27 mouse cellular contexts compared by ENCODE assay signal in the genomic region with DNA sequence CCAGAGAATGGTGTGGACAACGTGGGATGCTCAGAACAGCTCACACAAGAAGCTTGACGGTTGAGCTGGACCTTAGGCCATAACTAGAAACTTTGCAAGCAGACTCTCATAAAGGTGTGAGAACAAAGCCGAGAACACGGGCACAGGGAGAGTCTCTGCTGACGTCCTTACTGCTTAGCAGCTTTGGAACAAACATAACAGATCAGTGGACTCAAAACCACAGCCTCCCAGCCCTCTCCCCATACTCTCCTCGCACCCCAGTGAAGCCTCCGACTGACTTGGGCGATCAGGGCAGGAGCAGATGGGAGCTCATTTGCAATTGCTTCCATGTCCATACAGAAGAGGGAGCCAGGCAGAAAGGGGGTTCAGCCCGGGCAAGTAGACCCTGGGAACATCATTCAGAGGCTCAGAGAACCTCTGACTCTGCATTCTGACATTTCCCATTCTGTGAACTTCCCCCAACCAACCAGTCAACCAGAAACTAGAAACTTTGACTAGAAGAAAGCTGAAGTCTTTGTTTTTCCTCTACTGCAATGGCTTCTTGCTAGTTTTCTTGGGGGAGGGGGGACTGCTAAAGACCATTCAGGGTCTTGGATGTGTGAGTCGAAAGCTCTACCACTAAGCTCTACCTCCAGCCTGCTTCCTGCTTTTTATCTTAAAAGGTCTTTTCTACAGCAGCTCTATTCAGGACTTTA. TPM values are rescaled to one million over a fixed set of nuclear protein-coding genes. Genes with fewer than 3 reads are reported as not detected.
A peak's percentile ranks its signal among the peaks of the same experiment; 100 is the strongest.
DNase-seq lines count a peak whose midpoint lies in the region; ATAC-seq and TF ChIP-seq lines count a peak whose summit lies in the region.
"Had no signal": no experiment of that assay in that cellular context is flagged by ENCODE, and none has a peak within 500 bp of the region (broad histone marks: within the 10 kb centered on the region; RNA-seq: fewer than 3 reads in every experiment).

No protein-coding gene starts in this region.

- no peak overlapping the region for H3K4me2 ChIP-seq in liver, embryonic 11.5 days
- no peak overlapping the region for H3K4me2 ChIP-seq in forebrain, embryonic 11.5 days (ENCODE audit: low read depth, low read length, severe bottlenecking)
- no peak overlapping the region for H3K4me2 ChIP-seq in heart, embryonic 11.5 days
- H3K4me2 ChIP-seq: embryonic facial prominence, embryonic 13.5 days; forebrain, embryonic 15.5 days; hindbrain, embryonic 12.5 days; midbrain, embryonic 12.5 days; neural tube, embryonic 12.5 days had no signal

- TF ChIP-seq POLR2A in liver, adult 2 months (IDR thresholded peaks at IDR 0.05; ENCODE audit: extremely low read depth, insufficient read depth, low read length), result no peak

- no peak for DNase-seq in liver, adult 2 months (ENCODE audit: extremely low read depth, low read depth, low spot score)
- no peak for DNase-seq in liver, embryonic 11.5 days (ENCODE audit: low spot score)
- DNase-seq in CD4-positive helper T cell, adult 2 months (ENCODE audit: low read depth, low spot score), result peak; percentile 44
- no peak for DNase-seq in forebrain, embryonic 11.5 days (ENCODE audit: low spot score)
- DNase-seq in limb, embryonic 10.5 days (ENCODE audit: low spot score), result no peak
- DNase-seq: adrenal gland, adult 8-10 months; cerebellum, adult 11 months; cerebellum, postnatal 10 days; gastrocnemius, postnatal 25 days; heart, adult 2 months; kidney, adult 2 months; kidney, postnatal 14 days; left cerebral cortex, postnatal 4 days; lung, adult 2 months; lung, postnatal 36 days had no signal

- no peak overlapping the region for H3K9ac ChIP-seq in liver, adult 2 months (ENCODE audit: low read depth, low read length)
- no peak overlapping the region for H3K9ac ChIP-seq in liver, embryonic 11.5 days (ENCODE audit: low read depth, low read length)
- H3K9ac ChIP-seq in forebrain, embryonic 11.5 days (ENCODE audit: low read length), result no peak overlapping the region
- no peak overlapping the region for H3K9ac ChIP-seq in heart, embryonic 11.5 days (ENCODE audit: low read depth, low read length)
- H3K9ac ChIP-seq: embryonic facial prominence, embryonic 13.5 days; forebrain, embryonic 15.5 days; hindbrain, embryonic 12.5 days; midbrain, embryonic 12.5 days; neural tube, embryonic 12.5 days had no signal

- 87% methylated on average over 10 of the region's 10 CpGs for WGBS in liver, adult 2 months
- WGBS in liver, embryonic 11.5 days, result 66% methylated on average over 10 of the region's 10 CpGs
- 68% methylated on average over 10 of the region's 10 CpGs for WGBS in macrophage (ENCODE audit: missing documents)
- WGBS in forebrain, embryonic 11.5 days, result 86% methylated on average over 10 of the region's 10 CpGs
- 88% methylated on average over 10 of the region's 10 CpGs for WGBS in limb, embryonic 10.5 days
- 76% methylated on average over 10 of the region's 10 CpGs for WGBS in heart, embryonic 11.5 days (ENCODE audit: insufficient replicate concordance)

- no peaks in the 10 kb centered on the region for H3K36me3 ChIP-seq in liver, adult 2 months (ENCODE audit: control insufficient read depth, insufficient read depth, low read length)
- no peaks in the 10 kb centered on the region for H3K36me3 ChIP-seq in liver, embryonic 11.5 days (ENCODE audit: control insufficient read depth, insufficient read depth, low read length)
- H3K36me3 ChIP-seq in macrophage (ENCODE audit: inconsistent target), result no peaks in the 10 kb centered on the region
- no peaks in the 10 kb centered on the region for H3K36me3 ChIP-seq in forebrain, embryonic 11.5 days (ENCODE audit: control insufficient read depth, insufficient read depth, low read length)
- no peaks in the 10 kb centered on the region for H3K36me3 ChIP-seq in limb, embryonic 10.5 days
- H3K36me3 ChIP-seq in heart, embryonic 11.5 days (ENCODE audit: control insufficient read depth, insufficient read depth, low read length), result no peaks in the 10 kb centered on the region
- H3K36me3 ChIP-seq: embryonic facial prominence, embryonic 13.5 days; forebrain, embryonic 15.5 days; hindbrain, embryonic 12.5 days; midbrain, embryonic 12.5 days; neural tube, embryonic 12.5 days had no signal

- no peaks in the 10 kb centered on the region for H3K27me3 ChIP-seq in liver, adult 2 months (ENCODE audit: control insufficient read depth, insufficient read depth, low read length)
- no peaks in the 10 kb centered on the region for H3K27me3 ChIP-seq in liver, embryonic 11.5 days (replicated peaks; ENCODE audit: control insufficient read depth, insufficient read depth, low read length)
- H3K27me3 ChIP-seq in forebrain, embryonic 11.5 days (ENCODE audit: control insufficient read depth, insufficient read depth, low read length), result no peaks in the 10 kb centered on the region
- H3K27me3 ChIP-seq in limb, embryonic 10.5 days (ENCODE audit: low read depth, poor library complexity, severe bottlenecking), result no peaks in the 10 kb centered on the region
- H3K27me3 ChIP-seq in heart, embryonic 11.5 days (ENCODE audit: control insufficient read depth, insufficient read depth, low read length), result no peaks in the 10 kb centered on the region
- H3K27me3 ChIP-seq: embryonic facial prominence, embryonic 13.5 days; forebrain, embryonic 15.5 days; hindbrain, embryonic 12.5 days; midbrain, embryonic 12.5 days; neural tube, embryonic 12.5 days; Patski had no signal

- H3K4me3 ChIP-seq in liver, adult 2 months (ENCODE audit: insufficient read depth, low read depth, low read length), result no peak overlapping the region
- H3K4me3 ChIP-seq in liver, embryonic 11.5 days (ENCODE audit: low read depth, low read length), result no peak overlapping the region
- H3K4me3 ChIP-seq in brown adipose tissue, adult 24 weeks (ENCODE audit: insufficient read depth, low read depth, low read length), result no peak overlapping the region
- no peak overlapping the region for H3K4me3 ChIP-seq in macrophage (ENCODE audit: inconsistent target)
- H3K4me3 ChIP-seq in forebrain, embryonic 11.5 days (ENCODE audit: low read depth, low read length), result no peak overlapping the region
- no peak overlapping the region for H3K4me3 ChIP-seq in limb, embryonic 10.5 days
- no peak overlapping the region for H3K4me3 ChIP-seq in heart, embryonic 11.5 days (ENCODE audit: low read depth, low read length)
- H3K4me3 ChIP-seq: embryonic facial prominence, embryonic 13.5 days; forebrain, embryonic 15.5 days; heart, adult 2 months; hindbrain, embryonic 12.5 days; layer of hippocampus, adult 2 months; midbrain, embryonic 12.5 days; neural tube, embryonic 12.5 days had no signal

- no peaks in the 10 kb centered on the region for H3K9me3 ChIP-seq in liver, embryonic 11.5 days (ENCODE audit: control insufficient read depth, low read length)
- H3K9me3 ChIP-seq in forebrain, embryonic 11.5 days (ENCODE audit: control insufficient read depth, low read length), result no peaks in the 10 kb centered on the region
- H3K9me3 ChIP-seq in limb, embryonic 10.5 days (replicated peaks), result no peaks in the 10 kb centered on the region
- no peaks in the 10 kb centered on the region for H3K9me3 ChIP-seq in heart, embryonic 11.5 days (replicated peaks; ENCODE audit: control insufficient read depth, low read length)
- H3K9me3 ChIP-seq: embryonic facial prominence, embryonic 13.5 days; forebrain, embryonic 15.5 days; hindbrain, embryonic 12.5 days; midbrain, embryonic 12.5 days; neural tube, embryonic 12.5 days had no signal

- 0 out of 2 replicates have a peak overlapping the region, but pooled peaks have one; percentile 34 for H3K27ac ChIP-seq in liver, adult 2 months (replicated peaks; ENCODE audit: insufficient read depth, low read depth, low read length)
- no peak overlapping the region for H3K27ac ChIP-seq in liver, embryonic 11.5 days (ENCODE audit: low read depth, low read length)
- peak overlapping the region; percentile 21; the same call in 1 of the 2 replicates for H3K27ac ChIP-seq in brown adipose tissue, adult 24 weeks (replicated peaks; ENCODE audit: low read depth, low read length)
- H3K27ac ChIP-seq in macrophage, result peak overlapping the region; percentile 21
- H3K27ac ChIP-seq in forebrain, embryonic 11.5 days (ENCODE audit: low read depth, low read length), result no peak overlapping the region
- H3K27ac ChIP-seq in limb, embryonic 10.5 days, result no peak overlapping the region
- no peak overlapping the region for H3K27ac ChIP-seq in heart, embryonic 11.5 days (ENCODE audit: low read depth, low read length)
- H3K27ac ChIP-seq: embryonic facial prominence, embryonic 13.5 days; forebrain, embryonic 15.5 days; heart, adult 2 months; hindbrain, embryonic 12.5 days; layer of hippocampus, adult 2 months; midbrain, embryonic 12.5 days; neural tube, embryonic 12.5 days; stomach, postnatal 0 days had no signal

- TF ChIP-seq CTCF in liver, adult 2 months (IDR thresholded peaks at IDR 0.05; ENCODE audit: low read depth, low read length), result no peak

- H3K4me1 ChIP-seq in liver, adult 2 months (ENCODE audit: control insufficient read depth, insufficient read depth, low read length), result peaks cover 11% of the 10 kb centered on the region
- peaks cover 61% of the 10 kb centered on the region for H3K4me1 ChIP-seq in liver, embryonic 11.5 days (replicated peaks; ENCODE audit: control insufficient read depth, insufficient read depth, low read length)
- H3K4me1 ChIP-seq in brown adipose tissue, adult 24 weeks (ENCODE audit: control insufficient read depth, insufficient read depth, insufficient read length, low read length), result no peaks in the 10 kb centered on the region
- no peaks in the 10 kb centered on the region for H3K4me1 ChIP-seq in forebrain, embryonic 11.5 days (replicated peaks; ENCODE audit: control insufficient read depth, insufficient read depth, low read length)
- H3K4me1 ChIP-seq in limb, embryonic 10.5 days, result peaks cover 32% of the 10 kb centered on the region
- peaks cover 22% of the 10 kb centered on the region for H3K4me1 ChIP-seq in heart, embryonic 11.5 days (ENCODE audit: control insufficient read depth, insufficient read depth, low read length)

- H3K79me2 ChIP-seq in liver, adult 2 months (ENCODE audit: control insufficient read depth, insufficient read depth, low read length), result no peaks in the 10 kb centered on the region
- no peaks in the 10 kb centered on the region for H3K79me2 ChIP-seq in macrophage (ENCODE audit: inconsistent target)

- no peak for ATAC-seq in liver, embryonic 11.5 days (replicated peaks; ENCODE audit: low FRiP score)
- no peak for ATAC-seq in forebrain, embryonic 11.5 days (replicated peaks; ENCODE audit: low FRiP score)
- ATAC-seq in heart, embryonic 11.5 days (replicated peaks; ENCODE audit: insufficient number of reproducible peaks, low FRiP score, low TSS enrichment), result no peak
- ATAC-seq: forebrain, embryonic 15.5 days; inflammation-experienced regulatory T-cells, adult 6 months; Patski had no signal

RNA-seq across cellular contexts. Expression of a gene that starts 31.0 kb away (rescaled TPM):
- total RNA-seq in liver, adult 2 months (2014; rRNA removed), result 1.4 and 1.6 TPM in 2 replicates
- polyA plus RNA-seq in liver, adult 2 months (2012; rRNA removed), result 0.32 and 0.59 TPM in 2 replicates
- 35.5 and 36.2 TPM in 2 replicates for polyA plus RNA-seq in liver, embryonic 11.5 days (2014; fragmentation: Nextera tagmentation; extraction: Ambion mirVana)
- polyA plus RNA-seq in brown adipose tissue, adult 24 weeks (2012; ENCODE audit: insufficient read depth, insufficient read length, missing spikeins), result 1.5 and 1.7 TPM in 2 replicates
- 10 to 100 TPM in 24 of 26 experiments, 1 to 10 TPM in 2; 9.6 to 52.6 (median 33.1) TPM for total RNA-seq in macrophage (2018; cell fraction: chromatin; rRNA removed)
- 10 to 100 TPM in 21 of 26 experiments, 1 to 10 TPM in 5; 4.9 to 24.0 (median 13.2) TPM for total RNA-seq in macrophage (2018; cell fraction: cytosol; rRNA removed)
- total RNA-seq in macrophage (2018; cell fraction: nucleus; rRNA removed), result 10 to 100 TPM; 15.7 to 47.2 (median 25.4) TPM
- polyA plus RNA-seq in macrophage (2018), result 10.8 to 14.3 TPM (median 10.8 TPM) in 3 replicates
- polyA plus RNA-seq in forebrain, embryonic 11.5 days (2014; fragmentation: Nextera tagmentation; extraction: Ambion mirVana), result 4.8 and 6.9 TPM in 2 replicates
- polyA plus RNA-seq in limb, embryonic 10.5 days (2016; fragmentation: Nextera tagmentation; extraction: Ambion mirVana), result 1.7 and 1.9 TPM in 2 replicates
- 14.0 and 15.4 TPM in 2 replicates for polyA plus RNA-seq in heart, embryonic 11.5 days (2014; fragmentation: Nextera tagmentation; extraction: Ambion mirVana)

RNA-seq across cellular contexts. Expression of a gene that starts 32.0 kb away (rescaled TPM):
- total RNA-seq in liver, adult 2 months (2014; rRNA removed), result 24.5 and 26.8 TPM in 2 replicates
- 10.8 and 11.1 TPM in 2 replicates for polyA plus RNA-seq in liver, adult 2 months (2012; rRNA removed)
- 100 and 105 TPM in 2 replicates for polyA plus RNA-seq in liver, embryonic 11.5 days (2014; fragmentation: Nextera tagmentation; extraction: Ambion mirVana)
- 52.1 and 57.9 TPM in 2 replicates for polyA plus RNA-seq in brown adipose tissue, adult 24 weeks (2012; ENCODE audit: insufficient read depth, insufficient read length, missing spikeins)
- total RNA-seq in macrophage (2018; cell fraction: chromatin; rRNA removed), result 100 to 1,000 TPM in 25 of 26 experiments, 10 to 100 TPM in 1; 84.2 to 338 (median 182) TPM
- total RNA-seq in macrophage (2018; cell fraction: cytosol; rRNA removed), result 100 to 1,000 TPM in 25 of 26 experiments, 10 to 100 TPM in 1; 98.0 to 162 (median 137) TPM
- total RNA-seq in macrophage (2018; cell fraction: nucleus; rRNA removed), result 100 to 1,000 TPM in 23 of 26 experiments, 10 to 100 TPM in 3; 92.8 to 273 (median 149) TPM
- 132 to 168 TPM (median 156 TPM) in 3 replicates for polyA plus RNA-seq in macrophage (2018)
- polyA plus RNA-seq in forebrain, embryonic 11.5 days (2014; fragmentation: Nextera tagmentation; extraction: Ambion mirVana), result 102 and 107 TPM in 2 replicates
- 84.0 and 87.3 TPM in 2 replicates for polyA plus RNA-seq in limb, embryonic 10.5 days (2016; fragmentation: Nextera tagmentation; extraction: Ambion mirVana)
- 97.0 and 97.2 TPM in 2 replicates for polyA plus RNA-seq in heart, embryonic 11.5 days (2014; fragmentation: Nextera tagmentation; extraction: Ambion mirVana)

Comparison
In these comparisons a context has a peak if more than half of its experiments do, and no peak if none do; other contexts are left out.
1. H3K27ac ChIP-seq: peak in liver, adult 2 months (single experiment), brown adipose tissue, adult 24 weeks (single experiment) and macrophage (single experiment); none in liver, embryonic 11.5 days (single experiment), forebrain, embryonic 11.5 days (single experiment), limb, embryonic 10.5 days (single experiment) and heart, embryonic 11.5 days (single experiment).